Mouse (Mus musculus): ENCODE data around the gene Itgam. TPM values are rescaled to one million over a fixed set of nuclear protein-coding genes. Genes with fewer than 3 reads are reported as not detected.

The Itgam gene
- polyA plus RNA-seq, 1 experiment from 2014 or later: 0.98 TPM

- H3K4me3 ChIP-seq (ENCODE audit: low read length): no peak overlapping the region
- H3K36me3 ChIP-seq (ENCODE audit: control insufficient read depth, insufficient read depth): no peaks in the 10 kb centered on the region
- no peak overlapping the region for H3K9ac ChIP-seq (ENCODE audit: low read length)
- no peak for ATAC-seq (replicated peaks; ENCODE audit: extremely low read depth, insufficient read depth, low FRiP score)
- H3K27ac ChIP-seq (ENCODE audit: low read length): no peak overlapping the region
- no peaks in the 10 kb centered on the region for H3K4me1 ChIP-seq (ENCODE audit: control insufficient read depth, insufficient read depth, low read length)
- no peaks in the 10 kb centered on the region; the same call in 1 of the 2 replicates for H3K27me3 ChIP-seq (ENCODE audit: control insufficient read depth, insufficient read depth, low read length)
- H3K9me3 ChIP-seq (replicated peaks; ENCODE audit: control insufficient read depth, low read length): no peaks in the 10 kb centered on the region
- H3K4me2 ChIP-seq (ENCODE audit: low read depth, low read length): no peak overlapping the region
- 88% methylated on average over 7 of the region's 7 CpGs for WGBS
These were observed 45.0 kb downstream of the Itgam start for GRCm38 (mm10) chr7:128107462-128107861.

GRCm38 (mm10) chr7:128110314-128110713 is 47.9 kb downstream of the Itgam start:
- WGBS: 59% methylated on average over 2 of the region's 2 CpGs
- Histone ChIP-seq H3K4me1 (ENCODE audit: control insufficient read depth, insufficient read depth, low read length) (no peaks in the 10 kb centered on the region), H3K9me3 (replicated peaks; ENCODE audit: control insufficient read depth, low read length) (no peaks in the 10 kb centered on the region), H3K27me3 (ENCODE audit: control insufficient read depth, insufficient read depth, low read length) (no peaks in the 10 kb centered on the region; the same call in 1 of the 2 replicates), H3K9ac (ENCODE audit: low read length) (no peak overlapping the region), H3K4me3 (ENCODE audit: low read length) (no peak overlapping the region), H3K27ac (ENCODE audit: low read length) (no peak overlapping the region), H3K36me3 (ENCODE audit: control insufficient read depth, insufficient read depth) (no peaks in the 10 kb centered on the region), H3K4me2 (ENCODE audit: low read depth, low read length) (no peak overlapping the region)
- no peak for ATAC-seq (replicated peaks; ENCODE audit: extremely low read depth, insufficient read depth, low FRiP score)

GRCm38 (mm10) chr7:128112131-128112530 is 49.7 kb downstream of the Itgam start:
- H3K9me3 ChIP-seq (replicated peaks; ENCODE audit: control insufficient read depth, low read length): no peaks in the 10 kb centered on the region
- H3K4me2 ChIP-seq (ENCODE audit: low read depth, low read length): no peak overlapping the region
- no peak overlapping the region for H3K9ac ChIP-seq (ENCODE audit: low read length)
- 86% methylated on average over 11 of the region's 11 CpGs for WGBS
- H3K36me3 ChIP-seq (ENCODE audit: control insufficient read depth, insufficient read depth): no peaks in the 10 kb centered on the region
- H3K4me3 ChIP-seq (ENCODE audit: low read length): no peak overlapping the region
- no peaks in the 10 kb centered on the region for H3K4me1 ChIP-seq (ENCODE audit: control insufficient read depth, insufficient read depth, low read length)
- no peaks in the 10 kb centered on the region; the same call in 1 of the 2 replicates for H3K27me3 ChIP-seq (ENCODE audit: control insufficient read depth, insufficient read depth, low read length)
- ATAC-seq (replicated peaks; ENCODE audit: extremely low read depth, insufficient read depth, low FRiP score): no peak
- H3K27ac ChIP-seq (ENCODE audit: low read length): no peak overlapping the region

GRCm38 (mm10) chr7:128114371-128115105 is 52.1 kb downstream of the Itgam start:
- H3K36me3 ChIP-seq (ENCODE audit: control insufficient read depth, insufficient read depth): no peaks in the 10 kb centered on the region
- H3K9ac ChIP-seq (ENCODE audit: low read length): no peak overlapping the region
- H3K27ac ChIP-seq (ENCODE audit: low read length): no peak overlapping the region
- H3K4me2 ChIP-seq (ENCODE audit: low read depth, low read length): no peak overlapping the region
- no peaks in the 10 kb centered on the region for H3K4me1 ChIP-seq (ENCODE audit: control insufficient read depth, insufficient read depth, low read length)
- H3K27me3 ChIP-seq (ENCODE audit: control insufficient read depth, insufficient read depth, low read length): no peaks in the 10 kb centered on the region; the same call in 1 of the 2 replicates
- H3K4me3 ChIP-seq (ENCODE audit: low read length): no peak overlapping the region
- WGBS: 90% methylated on average over 11 of the region's 11 CpGs
- H3K9me3 ChIP-seq (replicated peaks; ENCODE audit: control insufficient read depth, low read length): no peaks in the 10 kb centered on the region
- no peak; the same call in 1 of the 2 replicates for ATAC-seq (replicated peaks; ENCODE audit: extremely low read depth, insufficient read depth, low FRiP score)

DNA sequence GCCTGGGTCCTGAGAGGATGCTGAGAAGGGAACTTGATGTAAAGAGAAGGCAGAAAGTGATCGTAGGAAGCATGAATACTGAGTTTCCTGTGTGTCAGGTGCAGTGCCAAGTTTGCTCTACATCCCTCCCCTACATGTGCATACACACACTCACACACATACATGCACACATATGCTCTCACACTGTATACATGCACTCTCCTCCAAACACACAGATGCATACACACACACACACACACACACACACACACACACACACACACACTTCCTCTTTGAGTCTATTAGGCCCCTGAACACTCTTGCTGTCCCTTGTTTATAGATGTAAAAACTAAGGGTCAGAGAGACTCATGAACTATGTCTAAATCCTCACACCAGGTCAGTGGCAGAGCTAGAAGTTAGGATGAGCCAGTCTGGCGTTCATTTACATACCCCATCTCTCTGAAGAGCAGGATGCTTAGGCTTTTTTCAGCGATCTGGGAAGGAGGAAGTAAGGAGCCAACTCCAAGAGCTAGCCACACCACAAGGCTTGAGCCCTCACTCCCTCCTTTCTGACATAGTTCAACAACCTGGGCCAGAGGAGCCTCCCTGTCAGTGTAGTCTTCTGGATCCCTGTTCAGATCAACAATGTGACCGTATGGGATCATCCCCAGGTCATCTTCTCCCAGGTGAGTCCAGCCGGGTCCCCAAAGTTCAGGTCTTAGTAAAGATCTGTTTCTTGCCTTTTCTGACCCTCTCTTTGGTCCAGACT is 52.9 kb downstream of the Itgam start:
- no peaks in the 10 kb centered on the region for H3K9me3 ChIP-seq (replicated peaks; ENCODE audit: control insufficient read depth, low read length)
- H3K4me1 ChIP-seq (ENCODE audit: control insufficient read depth, insufficient read depth, low read length): no peaks in the 10 kb centered on the region
- no peak overlapping the region for H3K9ac ChIP-seq (ENCODE audit: low read length)
- WGBS: 66% methylated on average over 5 of the region's 5 CpGs
- no peaks in the 10 kb centered on the region; the same call in 1 of the 2 replicates for H3K27me3 ChIP-seq (ENCODE audit: control insufficient read depth, insufficient read depth, low read length)
- no peak overlapping the region for H3K4me3 ChIP-seq (ENCODE audit: low read length)
- no peak overlapping the region for H3K4me2 ChIP-seq (ENCODE audit: low read depth, low read length)
- H3K27ac ChIP-seq (ENCODE audit: low read length): no peak overlapping the region
- H3K36me3 ChIP-seq (ENCODE audit: control insufficient read depth, insufficient read depth): no peaks in the 10 kb centered on the region
- no peak for ATAC-seq (replicated peaks; ENCODE audit: extremely low read depth, insufficient read depth, low FRiP score)

DNA sequence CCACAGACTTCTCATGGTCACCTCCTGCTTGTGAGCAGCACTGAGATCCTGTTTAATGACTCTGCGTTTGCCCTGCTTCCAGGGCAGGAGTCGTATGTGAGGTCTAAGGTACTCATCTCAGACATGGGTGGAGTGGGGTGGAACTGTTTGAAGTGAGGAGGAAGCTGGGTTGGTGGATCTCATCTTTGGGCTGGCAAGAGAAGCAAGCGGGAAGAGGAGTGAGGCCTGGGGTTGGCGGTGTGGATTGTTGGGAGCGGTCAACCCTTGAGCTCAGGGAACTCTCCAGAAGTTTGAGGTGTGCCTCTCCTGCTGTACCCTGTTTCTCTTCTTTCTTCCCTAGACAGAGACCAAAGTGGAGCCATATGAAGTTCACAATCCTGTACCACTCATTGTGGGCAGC is 54.0 kb downstream of the Itgam start:
- H3K27me3 ChIP-seq (ENCODE audit: control insufficient read depth, insufficient read depth, low read length): no peaks in the 10 kb centered on the region
- H3K9ac ChIP-seq (ENCODE audit: low read length): no peak overlapping the region
- H3K4me1 ChIP-seq (ENCODE audit: control insufficient read depth, insufficient read depth, low read length): no peaks in the 10 kb centered on the region
- no peak overlapping the region for H3K27ac ChIP-seq (ENCODE audit: low read length)
- no peak overlapping the region for H3K4me3 ChIP-seq (ENCODE audit: low read length)
- ATAC-seq (replicated peaks; ENCODE audit: extremely low read depth, insufficient read depth, low FRiP score): no peak
- WGBS: 90% methylated on average over 5 of the region's 5 CpGs
- no peaks in the 10 kb centered on the region for H3K9me3 ChIP-seq (replicated peaks; ENCODE audit: control insufficient read depth, low read length)
- no peaks in the 10 kb centered on the region for H3K36me3 ChIP-seq (ENCODE audit: control insufficient read depth, insufficient read depth)
- H3K4me2 ChIP-seq (ENCODE audit: low read depth, low read length): no peak overlapping the region

DNA sequence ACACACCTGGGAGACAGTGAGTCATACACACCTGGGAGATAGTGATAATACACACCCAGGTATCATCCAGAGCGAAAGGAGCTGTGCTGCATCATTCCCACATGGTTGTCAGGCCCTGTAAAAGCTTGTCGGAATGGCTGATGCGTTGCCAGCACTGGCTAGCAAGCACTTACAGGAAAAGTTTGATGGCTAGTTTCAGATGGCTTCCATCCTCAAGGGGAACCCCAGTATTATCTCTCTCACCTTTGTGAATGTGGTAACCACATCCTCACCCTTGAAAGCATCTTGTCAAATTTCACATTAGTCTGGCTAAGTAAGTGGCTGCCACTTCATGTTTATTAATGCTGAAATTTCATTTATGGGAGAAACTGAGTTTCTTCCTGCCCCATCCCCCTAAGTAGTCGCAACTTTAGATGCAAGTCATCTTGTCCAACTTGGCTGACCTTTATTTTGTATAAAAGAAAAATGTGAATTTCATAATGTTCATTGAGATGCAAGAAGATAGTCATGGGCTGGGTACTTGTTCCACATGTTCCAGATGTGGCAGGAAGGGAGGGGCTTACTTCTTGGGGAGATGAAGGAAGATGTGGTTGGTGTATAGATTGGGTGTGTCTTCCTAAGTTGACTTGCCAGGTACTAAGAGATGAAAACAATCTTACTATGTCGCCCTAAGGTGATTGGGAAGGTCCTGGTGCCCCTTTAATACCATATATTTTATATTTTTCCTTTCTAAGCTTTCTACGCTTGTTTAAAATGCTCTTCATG is 57.5 kb downstream of the Itgam start:
- Histone ChIP-seq H3K27ac (ENCODE audit: low read length) (no peak overlapping the region), H3K4me1 (ENCODE audit: control insufficient read depth, insufficient read depth, low read length) (no peaks in the 10 kb centered on the region), H3K4me2 (ENCODE audit: low read depth, low read length) (no peak overlapping the region), H3K9ac (ENCODE audit: low read length) (no peak overlapping the region), H3K36me3 (ENCODE audit: control insufficient read depth, insufficient read depth) (no peaks in the 10 kb centered on the region), H3K4me3 (ENCODE audit: low read length) (no peak overlapping the region), H3K9me3 (replicated peaks; ENCODE audit: control insufficient read depth, low read length) (no peaks in the 10 kb centered on the region), H3K27me3 (ENCODE audit: control insufficient read depth, insufficient read depth, low read length) (no peaks in the 10 kb centered on the region)
- 78% methylated on average over 6 of the region's 6 CpGs for WGBS
- ATAC-seq (replicated peaks; ENCODE audit: extremely low read depth, insufficient read depth, low FRiP score): no peak

DNA sequence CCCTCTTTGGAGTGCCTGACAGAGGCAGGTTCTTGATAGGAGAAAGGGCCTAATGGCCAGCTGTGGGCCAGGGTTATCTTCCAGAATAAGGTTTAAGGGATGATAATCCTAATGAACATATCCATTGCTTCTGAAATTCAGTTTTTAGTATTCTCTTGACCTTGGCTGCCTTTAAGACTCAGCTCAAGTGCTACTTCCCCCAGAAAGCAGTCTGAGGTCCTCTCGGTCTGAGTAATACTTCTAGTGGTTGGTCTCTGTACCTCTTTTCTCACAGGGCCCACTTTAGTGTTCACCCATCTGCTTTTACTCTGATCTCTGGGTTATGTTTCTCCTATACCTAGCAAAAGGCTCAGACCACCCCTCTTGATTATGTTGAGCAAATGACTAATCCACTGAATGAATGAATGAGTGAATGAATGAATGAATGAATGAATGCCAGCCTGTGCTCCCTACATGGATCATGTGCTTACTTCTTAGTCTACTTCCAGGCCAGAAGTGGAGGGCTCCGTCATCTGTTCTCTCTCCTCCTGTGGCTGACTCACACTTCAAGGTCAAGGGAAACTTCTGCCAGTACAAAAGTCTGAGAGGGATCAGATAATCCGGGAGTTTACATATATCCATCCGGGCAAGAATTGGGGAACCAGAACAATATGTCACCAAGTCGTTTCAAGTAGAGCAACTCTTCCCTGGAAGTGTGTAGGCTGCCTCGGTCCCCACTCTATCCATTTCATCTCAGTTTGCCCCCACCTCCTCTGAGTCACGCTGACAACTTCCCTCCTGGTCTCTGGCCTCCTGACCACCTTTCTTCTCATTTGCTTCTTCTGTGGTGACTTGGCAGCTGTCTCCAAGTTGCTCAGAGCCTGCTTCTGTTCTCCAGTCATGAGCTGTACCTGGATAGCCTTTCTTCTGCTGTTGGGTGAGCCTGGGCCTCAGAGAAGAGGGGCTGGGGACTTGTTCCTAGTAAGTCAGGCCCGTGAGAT is 66.6 kb downstream of the Itgam start, which contains the start of gene Itgax:
Gene Itgax (plus strand): TSS at position 807 of the 980 bp plus-strand sequence.
- no peak for ATAC-seq (replicated peaks; ENCODE audit: extremely low read depth, insufficient read depth, low FRiP score)

More for the DNA sequence above, 66.6 kb downstream of the Itgam start, which contains the start of gene Itgax:
- H3K9me3 ChIP-seq (replicated peaks; ENCODE audit: control insufficient read depth, low read length): no peaks in the 10 kb centered on the region
- H3K36me3 ChIP-seq (ENCODE audit: control insufficient read depth, insufficient read depth): no peaks in the 10 kb centered on the region
- H3K9ac ChIP-seq (ENCODE audit: low read length): no peak within 1 kb of the TSS
- H3K4me3 ChIP-seq (ENCODE audit: low read length): no peak within 1 kb of the TSS
- 57% methylated on average over 8 of the region's 8 CpGs for WGBS
- no peaks in the 10 kb centered on the region for H3K27me3 ChIP-seq (ENCODE audit: control insufficient read depth, insufficient read depth, low read length)
- H3K4me1 ChIP-seq (ENCODE audit: control insufficient read depth, insufficient read depth, low read length): peaks cover 9% of the 10 kb centered on the region
- H3K27ac ChIP-seq (ENCODE audit: low read length): no peak within 1 kb of the TSS
- no peak within 1 kb of the TSS for H3K4me2 ChIP-seq (ENCODE audit: low read depth, low read length)
